Comparison of ENCODE assay signal across 13 mouse cellular contexts in the genomic region with DNA sequence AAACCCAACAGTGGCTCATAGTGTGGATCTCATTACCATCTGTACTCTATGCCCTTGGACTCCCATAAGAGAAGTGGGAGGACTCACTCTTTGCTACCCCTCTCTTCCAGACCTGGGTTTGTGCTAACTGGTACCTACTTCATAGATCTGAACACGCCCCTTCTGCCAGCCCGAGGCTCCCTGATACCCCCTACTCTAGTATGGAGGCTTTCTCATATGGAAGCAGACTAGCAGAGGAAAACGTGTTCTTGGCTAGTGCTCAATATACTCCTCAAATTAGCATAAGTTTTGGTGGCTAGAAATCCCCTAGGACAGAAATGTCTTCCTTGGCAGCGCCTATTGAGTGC. TPM values are rescaled to one million over a fixed set of nuclear protein-coding genes. Genes with fewer than 3 reads are reported as not detected.
DNase-seq lines count a peak whose midpoint lies in the region; ATAC-seq lines count a peak whose summit lies in the region.
"Had no signal": no experiment of that assay in that cellular context is flagged by ENCODE, and none has a peak within 500 bp of the region (broad histone marks: within the 10 kb centered on the region; RNA-seq: fewer than 3 reads in every experiment).

No protein-coding gene starts in this region.

- 58% methylated on average over 4 of the region's 4 CpGs for WGBS in heart, embryonic 13.5 days
- 61% methylated on average over 4 of the region's 4 CpGs for WGBS in midbrain, embryonic 11.5 days
- 77% methylated on average over 4 of the region's 4 CpGs for WGBS in midbrain, embryonic 10.5 days
- WGBS in midbrain, embryonic 12.5 days: 57% methylated on average over 4 of the region's 4 CpGs
- 69% methylated on average over 4 of the region's 4 CpGs for WGBS in liver, embryonic 11.5 days

- peaks cover 35% of the 10 kb centered on the region for H3K4me1 ChIP-seq in heart, embryonic 13.5 days
- H3K4me1 ChIP-seq in midbrain, embryonic 11.5 days (ENCODE audit: control insufficient read depth, insufficient read depth, low read length): peaks cover 5% of the 10 kb centered on the region; the same call in 1 of the 2 replicates
- H3K4me1 ChIP-seq in midbrain, embryonic 10.5 days: peaks cover 25% of the 10 kb centered on the region
- peaks cover 13% of the 10 kb centered on the region for H3K4me1 ChIP-seq in midbrain, embryonic 12.5 days
- H3K4me1 ChIP-seq in liver, embryonic 11.5 days (replicated peaks; ENCODE audit: control insufficient read depth, insufficient read depth, low read length): no peaks in the 10 kb centered on the region

- peak overlapping the region; percentile 88 for H3K27ac ChIP-seq in heart, embryonic 13.5 days (replicated peaks)
- 0 out of 2 replicates have a peak overlapping the region, but pooled peaks have one; percentile 4 for H3K27ac ChIP-seq in midbrain, embryonic 11.5 days (ENCODE audit: low read depth, low read length)
- no peak overlapping the region; the same call in 1 of the 2 replicates for H3K27ac ChIP-seq in midbrain, embryonic 10.5 days (replicated peaks)
- peak overlapping the region; percentile 46; the same call in 1 of the 2 replicates for H3K27ac ChIP-seq in midbrain, embryonic 12.5 days (replicated peaks)
- no peak overlapping the region for H3K27ac ChIP-seq in liver, embryonic 11.5 days (ENCODE audit: low read depth, low read length)

- H3K4me3 ChIP-seq in heart, embryonic 13.5 days: no peak overlapping the region
- H3K4me3 ChIP-seq in midbrain, embryonic 11.5 days (ENCODE audit: low read depth, low read length): no peak overlapping the region
- no peak overlapping the region for H3K4me3 ChIP-seq in midbrain, embryonic 10.5 days
- H3K4me3 ChIP-seq in midbrain, embryonic 12.5 days: no peak overlapping the region
- H3K4me3 ChIP-seq in liver, embryonic 11.5 days (ENCODE audit: low read depth, low read length): no peak overlapping the region

- H3K9ac ChIP-seq in heart, embryonic 13.5 days: peak overlapping the region; percentile 73
- H3K9ac ChIP-seq in midbrain, embryonic 11.5 days (ENCODE audit: low read length): no peak overlapping the region
- H3K9ac ChIP-seq in midbrain, embryonic 12.5 days (replicated peaks): no peak overlapping the region
- H3K9ac ChIP-seq in liver, embryonic 11.5 days (ENCODE audit: low read depth, low read length): no peak overlapping the region
- H3K9ac ChIP-seq: liver, postnatal 0 days had no signal

- no peak for DNase-seq in heart, postnatal 4 days
- DNase-seq in midbrain, embryonic 11.5 days (ENCODE audit: low spot score, missing footprints): no peak
- DNase-seq in midbrain, embryonic 10.5 days (ENCODE audit: low spot score): no peak
- no peak for DNase-seq in liver, embryonic 11.5 days (ENCODE audit: low spot score)
- no peak for DNase-seq in retina, postnatal 1 day
- DNase-seq: kidney, adult 9 months; liver, postnatal 0 days had no signal

- ATAC-seq in heart, embryonic 13.5 days (ENCODE audit: extremely low read depth, insufficient number of reproducible peaks, low FRiP score, low TSS enrichment): no peak
- peak; percentile 42; the same call in 1 of the 2 replicates for ATAC-seq in midbrain, embryonic 11.5 days (ENCODE audit: low FRiP score)
- peak; percentile 34; the same call in 1 of the 2 replicates for ATAC-seq in midbrain, embryonic 12.5 days (ENCODE audit: low FRiP score, low read depth)
- no peak for ATAC-seq in liver, embryonic 11.5 days (replicated peaks; ENCODE audit: low FRiP score)
- ATAC-seq: liver, postnatal 0 days had no signal

- H3K4me2 ChIP-seq in heart, embryonic 13.5 days: peak overlapping the region; percentile 49
- no peak overlapping the region for H3K4me2 ChIP-seq in midbrain, embryonic 11.5 days
- H3K4me2 ChIP-seq in midbrain, embryonic 12.5 days (replicated peaks): no peak overlapping the region
- H3K4me2 ChIP-seq in liver, embryonic 11.5 days: no peak overlapping the region

- H3K36me3 ChIP-seq in heart, embryonic 13.5 days: no peaks in the 10 kb centered on the region
- H3K36me3 ChIP-seq in midbrain, embryonic 11.5 days (ENCODE audit: control insufficient read depth, insufficient read depth, low read length): no peaks in the 10 kb centered on the region
- H3K36me3 ChIP-seq in midbrain, embryonic 10.5 days: no peaks in the 10 kb centered on the region
- H3K36me3 ChIP-seq in midbrain, embryonic 12.5 days: no peaks in the 10 kb centered on the region
- H3K36me3 ChIP-seq in liver, embryonic 11.5 days (ENCODE audit: control insufficient read depth, insufficient read depth, low read length): no peaks in the 10 kb centered on the region

- H3K27me3 ChIP-seq in heart, embryonic 13.5 days (replicated peaks): no peaks in the 10 kb centered on the region
- H3K27me3 ChIP-seq in midbrain, embryonic 11.5 days (ENCODE audit: control insufficient read depth, insufficient read depth, low read length): no peaks in the 10 kb centered on the region
- H3K27me3 ChIP-seq in midbrain, embryonic 10.5 days (ENCODE audit: low read depth, poor library complexity, severe bottlenecking): no peaks in the 10 kb centered on the region
- H3K27me3 ChIP-seq in midbrain, embryonic 12.5 days: no peaks in the 10 kb centered on the region
- no peaks in the 10 kb centered on the region for H3K27me3 ChIP-seq in liver, embryonic 11.5 days (replicated peaks; ENCODE audit: control insufficient read depth, insufficient read depth, low read length)

- no peaks in the 10 kb centered on the region for H3K9me3 ChIP-seq in heart, embryonic 13.5 days
- no peaks in the 10 kb centered on the region for H3K9me3 ChIP-seq in midbrain, embryonic 11.5 days (ENCODE audit: control insufficient read depth, low read length)
- no peaks in the 10 kb centered on the region for H3K9me3 ChIP-seq in midbrain, embryonic 10.5 days (replicated peaks)
- no peaks in the 10 kb centered on the region for H3K9me3 ChIP-seq in midbrain, embryonic 12.5 days
- no peaks in the 10 kb centered on the region for H3K9me3 ChIP-seq in liver, embryonic 11.5 days (ENCODE audit: control insufficient read depth, low read length)

RNA-seq across cellular contexts. Expression of gene Ppp2ca, which starts 12.7 kb away (rescaled TPM):
- 64.2 and 68.9 TPM in 2 replicates for polyA plus RNA-seq in heart, embryonic 13.5 days (2015; fragmentation: Nextera tagmentation; extraction: Ambion mirVana)
- total RNA-seq in heart, postnatal 4 days (2021): 10 to 100 TPM; 86.3 to 87.2 TPM
- 133 and 138 TPM in 2 replicates for polyA plus RNA-seq in midbrain, embryonic 11.5 days (2014; fragmentation: Nextera tagmentation; extraction: Ambion mirVana)
- polyA plus RNA-seq in midbrain, embryonic 10.5 days (2016; fragmentation: Nextera tagmentation; extraction: Ambion mirVana): 90.0 and 93.8 TPM in 2 replicates
- polyA plus RNA-seq in midbrain, embryonic 12.5 days (2016; fragmentation: Nextera tagmentation; extraction: Ambion mirVana): 128 and 133 TPM in 2 replicates
- 69.4 and 76.3 TPM in 2 replicates for polyA plus RNA-seq in liver, embryonic 11.5 days (2014; fragmentation: Nextera tagmentation; extraction: Ambion mirVana)

RNA-seq across cellular contexts. Expression of gene Olfr1373, which starts 59.5 kb away (rescaled TPM):
- polyA plus RNA-seq in heart, embryonic 13.5 days (2015; fragmentation: Nextera tagmentation; extraction: Ambion mirVana): not detected in 2 replicates
- total RNA-seq in heart, postnatal 4 days (2021): not detected
- polyA plus RNA-seq in midbrain, embryonic 11.5 days (2014; fragmentation: Nextera tagmentation; extraction: Ambion mirVana): not detected in 2 replicates
- polyA plus RNA-seq in midbrain, embryonic 10.5 days (2016; fragmentation: Nextera tagmentation; extraction: Ambion mirVana): not detected in 2 replicates
- not detected in 2 replicates for polyA plus RNA-seq in midbrain, embryonic 12.5 days (2016; fragmentation: Nextera tagmentation; extraction: Ambion mirVana)
- polyA plus RNA-seq in liver, embryonic 11.5 days (2014; fragmentation: Nextera tagmentation; extraction: Ambion mirVana): not detected in 2 replicates
- total RNA-seq: common myeloid progenitor, adult 5-6 weeks; left cerebral cortex, adult 8-10 months had no signal
- polyA plus RNA-seq: brain, embryonic 14.5 days; frontal cortex, adult 2 months; liver, postnatal 0 days had no signal

Comparison
In these comparisons a context has a peak if more than half of its experiments do, and no peak if none do; other contexts are left out.
1. H3K27ac ChIP-seq: peak in heart, embryonic 13.5 days (single experiment), midbrain, embryonic 11.5 days (single experiment) and midbrain, embryonic 12.5 days (single experiment); none in midbrain, embryonic 10.5 days (single experiment) and liver, embryonic 11.5 days (single experiment).
2. ATAC-seq: peak in midbrain, embryonic 11.5 days (single experiment) and midbrain, embryonic 12.5 days (single experiment); none in heart, embryonic 13.5 days (single experiment) and liver, embryonic 11.5 days (single experiment).